Mouse (Mus musculus) frontal cortex, postnatal 14 days (tissue): Measurements from ENCODE around the gene Apol6.

ENCODE experiments used
- DNase-seq, 2 experiments: peaks; one replicate each; pipeline ENCODE4 v3.0.0; 2022; ENCODE audit warnings: low spot score in 2 of 2

The Apol6 gene

DNA sequence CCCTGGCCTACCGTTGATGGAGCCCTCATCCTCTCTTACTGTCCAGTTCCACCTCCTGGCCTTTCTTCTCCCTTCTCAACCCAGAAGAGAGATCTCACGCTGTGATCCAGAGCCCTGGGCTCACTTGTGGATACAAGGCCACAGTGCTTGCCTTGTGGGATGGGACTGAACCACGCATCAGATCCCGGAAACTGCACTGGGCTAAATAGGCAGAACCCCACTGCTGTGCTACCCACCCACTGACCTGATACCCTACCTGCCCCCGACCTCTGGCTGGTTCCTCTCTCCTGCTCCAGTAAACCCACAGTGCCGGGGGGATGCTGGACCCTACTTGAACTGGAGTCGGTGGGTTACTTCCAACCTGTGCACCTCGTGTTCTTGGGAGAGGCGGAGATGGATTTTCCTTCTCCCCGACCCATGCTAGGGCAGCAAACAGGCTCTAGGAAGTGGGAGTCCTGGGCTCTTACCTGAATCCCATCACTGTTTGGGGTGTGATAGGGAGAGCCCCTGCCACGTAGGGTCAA is 26.3 kb downstream of the Apol6 start:
- DNase-seq = no peak

DNA sequence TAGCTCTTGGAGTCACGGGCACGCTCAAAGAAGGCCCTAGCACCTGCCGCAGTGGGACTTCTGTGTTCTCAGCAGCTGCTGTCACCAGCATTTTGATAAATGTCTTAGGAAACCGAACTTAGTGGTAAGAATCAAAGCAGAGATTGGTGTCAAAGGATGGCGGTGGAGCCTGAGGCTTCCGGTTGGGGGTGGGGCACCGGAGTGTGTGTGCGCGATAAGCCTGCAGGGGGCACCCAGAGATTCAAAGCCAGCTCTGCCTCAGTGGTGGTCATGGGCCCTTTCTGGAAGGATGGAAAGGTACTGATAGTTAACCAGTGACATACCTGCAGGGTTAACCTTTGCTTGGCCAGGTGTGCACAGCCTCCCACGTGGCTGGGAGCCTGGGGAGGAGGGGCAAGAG is 27.0 kb downstream of the Apol6 start:
- DNase-seq = no peak

DNA sequence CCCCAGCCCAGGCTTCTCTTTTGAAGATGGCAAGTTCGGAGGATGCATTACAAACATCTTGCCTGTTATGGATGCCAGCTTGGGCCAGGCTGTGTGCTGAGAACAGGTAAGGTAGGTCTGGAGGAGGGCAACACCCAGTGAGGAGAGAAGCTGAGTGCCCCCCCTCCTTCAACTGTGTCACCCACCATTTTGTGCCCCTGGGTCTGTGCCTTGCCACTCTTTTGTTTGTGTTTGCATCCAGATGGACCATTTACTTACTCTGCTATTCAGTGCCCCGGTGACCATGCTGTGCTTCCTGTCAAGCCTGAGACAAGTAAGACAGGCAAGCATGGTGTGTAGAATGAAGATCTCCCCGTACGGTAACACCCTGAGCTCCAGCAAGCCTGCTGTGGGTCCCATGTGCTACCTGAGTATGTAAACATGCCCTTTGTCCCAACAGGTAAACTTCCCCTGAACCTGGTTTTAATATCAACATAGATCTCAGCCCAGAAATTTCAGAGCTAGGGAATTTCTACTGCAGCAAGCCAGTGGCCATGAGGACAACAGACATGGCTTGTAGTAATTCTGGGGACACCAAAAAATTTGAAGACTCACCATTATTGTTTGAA is 28.1 kb downstream of the Apol6 start:
- DNase-seq = no peak

DNA sequence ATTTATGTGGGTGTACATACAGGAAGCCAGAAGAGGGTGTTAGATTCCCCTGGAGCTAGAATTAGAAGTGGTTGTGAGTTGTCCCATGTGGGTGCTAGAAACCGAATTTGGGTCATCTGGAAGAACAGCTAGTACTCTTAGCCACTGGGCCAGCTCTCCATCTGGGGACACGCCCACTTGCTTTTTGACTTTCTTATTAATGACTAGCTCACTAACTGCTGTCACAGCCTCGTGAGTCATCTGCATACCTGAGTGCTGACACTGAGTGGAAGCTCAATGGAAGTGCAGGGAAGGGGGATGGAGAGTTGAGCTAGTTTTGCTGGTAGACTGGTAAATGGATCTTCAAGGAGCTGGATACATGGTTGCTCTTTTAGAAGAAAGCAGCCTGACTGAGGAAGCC is 32.0 kb downstream of the Apol6 start:
- no peak for DNase-seq

DNA sequence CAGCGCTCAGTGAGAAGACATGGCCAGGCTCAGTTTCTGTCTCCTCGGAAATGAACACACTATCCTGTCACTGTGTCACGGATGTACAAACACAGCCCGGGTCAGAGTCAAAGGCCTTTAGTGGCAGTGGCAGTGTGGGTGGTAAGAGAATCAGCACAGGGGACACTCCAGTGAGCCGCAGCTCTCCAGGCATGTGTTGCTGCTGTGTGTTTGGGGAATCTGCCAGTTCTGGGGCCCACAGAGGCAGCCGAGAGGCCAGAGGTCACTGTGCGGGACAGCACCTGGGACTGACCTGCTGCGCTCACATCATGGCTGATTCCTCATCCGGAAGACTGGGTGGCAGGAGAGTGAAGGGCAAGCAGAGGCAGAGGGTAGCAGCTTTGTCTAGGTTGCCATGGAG is 33.4 kb downstream of the Apol6 start:
- no peak for DNase-seq

DNA sequence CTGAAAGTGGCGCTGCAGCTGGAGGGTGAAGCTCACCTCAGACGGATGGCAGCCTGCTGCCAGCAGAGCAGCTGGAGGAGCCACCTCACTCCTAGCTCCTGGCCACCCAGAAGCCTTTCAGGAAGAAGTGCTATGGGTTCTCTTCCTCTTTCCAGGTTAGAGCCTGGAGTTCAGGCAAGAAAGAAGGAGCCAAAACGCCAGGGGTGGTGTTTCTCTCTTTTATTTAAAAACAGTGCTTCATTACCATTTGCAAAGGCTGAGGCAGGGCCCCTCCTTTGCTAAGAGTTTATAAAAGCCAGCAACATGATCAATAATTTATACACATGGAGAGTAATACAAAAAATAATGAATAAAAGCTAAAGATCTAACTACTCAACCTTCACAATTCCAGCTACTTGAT is 34.3 kb downstream of the Apol6 start:
- no peak for DNase-seq

DNA sequence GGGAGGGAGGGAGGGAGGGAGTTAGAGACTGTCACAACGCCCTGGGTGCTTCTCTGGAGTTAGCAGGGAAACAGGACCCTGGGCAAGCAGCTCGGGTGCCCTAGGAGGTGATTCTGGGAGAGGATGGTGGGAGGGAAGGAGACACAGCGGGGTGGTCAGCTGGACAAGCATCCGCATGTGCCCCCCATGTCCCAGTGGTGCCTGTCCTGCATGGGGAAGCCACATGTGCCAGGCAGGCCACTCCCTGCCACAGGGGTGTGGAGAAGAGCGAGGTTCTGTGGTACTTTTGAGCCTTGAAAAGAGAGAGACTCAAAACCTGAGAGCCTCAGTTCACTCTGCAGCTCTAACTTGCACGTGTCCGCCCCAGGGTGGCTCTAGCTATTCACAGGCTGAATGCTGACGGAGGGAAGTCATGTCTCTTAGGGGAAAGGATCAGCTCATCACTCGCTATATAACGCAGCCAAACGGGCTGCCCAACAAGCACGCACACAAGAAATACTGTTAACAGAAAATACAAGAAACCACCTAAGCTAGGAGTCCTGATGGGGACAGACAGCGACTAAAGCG is 34.8 kb downstream of the Apol6 start:
- no peak for DNase-seq

DNA sequence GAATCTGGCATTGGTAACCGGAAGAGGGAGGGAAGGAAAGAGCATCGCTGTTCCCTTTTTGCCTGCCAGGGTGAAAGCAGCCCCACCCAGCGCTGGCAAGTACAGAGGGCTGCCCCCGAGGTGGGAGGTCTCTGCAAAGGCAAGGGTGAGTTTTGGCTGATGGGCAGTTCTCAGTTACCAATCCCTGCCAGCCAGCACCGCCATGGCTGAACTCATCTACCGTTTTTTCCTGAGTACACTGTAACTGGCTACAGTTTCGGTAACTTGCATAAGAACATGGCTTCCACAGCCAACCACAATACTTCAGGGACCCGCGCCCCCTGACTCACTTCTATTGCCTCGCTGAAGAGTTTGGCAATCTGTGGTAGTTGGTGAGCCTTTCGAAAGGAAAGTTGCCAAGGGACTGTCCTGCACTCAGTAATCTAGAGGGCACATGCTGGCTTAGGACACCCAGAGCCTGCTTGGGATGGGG is 35.4 kb downstream of the Apol6 start:
- no peak for DNase-seq

DNA sequence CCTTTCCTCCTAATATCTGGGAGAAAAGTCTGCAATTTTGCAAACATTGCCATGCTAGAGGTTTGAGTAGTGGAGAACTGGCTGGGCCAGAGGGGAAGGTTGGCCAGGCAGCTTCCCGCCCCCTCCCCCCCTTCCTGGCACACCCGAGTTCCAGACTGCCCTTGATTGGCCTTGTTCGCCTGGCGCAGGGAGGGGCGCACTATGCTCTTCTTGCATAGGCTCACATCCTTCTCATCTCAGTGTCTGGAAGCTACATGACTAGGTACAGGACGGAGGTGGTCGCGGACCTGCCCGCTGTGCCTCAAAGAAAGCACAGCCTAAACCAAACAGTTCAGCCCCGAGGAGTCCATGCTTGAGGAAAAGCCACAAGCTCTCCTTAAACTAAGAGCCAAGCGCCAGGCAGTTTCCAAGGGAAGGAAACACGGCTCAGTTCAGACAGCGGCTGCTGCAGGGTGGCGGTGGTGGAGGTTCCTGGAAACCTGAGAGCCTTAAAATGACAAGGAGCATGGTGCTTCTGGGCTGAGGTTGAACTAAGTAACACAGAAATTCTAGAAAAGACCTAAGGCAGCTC is 36.2 kb downstream of the Apol6 start:
- no peak for DNase-seq

DNA sequence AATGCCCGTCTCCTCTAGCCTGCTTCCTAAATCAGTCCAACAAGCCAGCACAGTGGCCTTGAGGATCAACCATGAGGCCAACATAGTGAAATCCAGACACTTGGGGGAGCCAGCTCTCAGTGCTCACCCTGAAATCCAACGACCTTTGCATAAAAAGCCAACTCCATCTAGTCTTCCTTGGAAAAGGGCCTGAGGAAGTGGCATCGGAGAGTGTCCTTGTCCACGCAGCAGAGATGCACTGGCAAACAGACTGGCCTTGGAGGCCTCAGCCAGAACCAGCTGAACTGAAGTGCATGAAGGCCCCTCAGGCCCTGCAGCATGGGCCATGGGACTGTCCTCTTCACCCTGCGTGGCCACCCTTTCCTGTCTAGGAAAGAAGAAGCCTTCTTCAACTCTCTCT is 36.9 kb downstream of the Apol6 start:
- DNase-seq = no peak

DNA sequence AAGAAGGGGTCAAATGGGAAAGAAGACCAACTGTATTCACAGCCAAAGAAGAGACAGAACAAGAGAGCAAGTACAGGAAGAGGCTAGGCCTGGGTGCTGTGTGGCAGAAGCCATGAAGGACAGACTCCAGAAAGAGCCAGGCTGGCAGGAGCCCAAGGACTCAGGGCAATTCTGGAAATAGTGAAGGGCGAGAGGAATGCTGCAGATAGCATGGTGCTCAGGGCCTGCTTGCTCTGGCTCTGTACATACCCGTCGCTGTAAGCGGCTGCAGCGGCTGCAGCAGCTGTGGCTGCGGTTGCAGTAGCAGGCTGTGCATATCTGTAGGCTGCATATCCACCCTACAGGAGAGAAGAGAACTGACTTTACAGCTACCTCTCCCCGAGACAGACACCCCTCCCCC is 41.3 kb downstream of the Apol6 start:
- no peak for DNase-seq

DNA sequence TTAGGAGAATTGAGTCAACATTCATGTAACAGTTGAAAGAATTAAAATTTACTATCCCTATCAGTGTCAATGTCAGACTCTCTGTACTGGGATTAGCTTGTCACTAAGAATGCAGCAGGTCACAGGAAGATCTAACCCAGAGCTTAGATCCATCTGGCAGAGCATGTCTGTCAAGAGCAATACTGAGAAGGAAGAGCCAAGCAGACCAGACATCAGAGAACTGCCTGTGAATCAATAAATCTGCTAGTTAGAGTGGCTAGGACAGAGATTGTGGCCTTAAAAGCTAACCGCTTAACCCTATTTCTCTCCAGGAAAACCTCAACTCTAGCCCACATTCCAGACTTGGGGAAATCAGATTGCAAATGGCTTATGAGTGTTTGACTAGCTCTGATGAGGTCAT is 42.0 kb downstream of the Apol6 start:
- no peak for DNase-seq

DNA sequence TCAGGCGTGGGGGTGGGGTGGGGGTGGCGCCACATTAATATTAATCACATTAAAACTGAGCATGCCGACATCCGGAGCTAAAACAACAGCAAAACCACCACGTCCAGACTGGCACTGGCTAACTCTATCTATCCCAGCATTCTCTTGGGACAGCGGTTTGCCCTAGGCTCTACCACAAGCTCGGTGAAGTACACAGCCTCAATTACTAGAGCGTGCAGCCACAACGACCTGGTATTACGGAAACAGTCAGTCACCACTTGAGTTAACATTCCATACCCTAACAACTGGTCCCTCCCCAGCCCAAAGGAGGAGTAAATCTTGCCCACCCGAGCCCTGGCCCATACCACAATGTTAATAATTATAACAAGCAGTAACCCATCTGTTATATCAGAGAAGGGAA is 44.7 kb downstream of the Apol6 start:
- DNase-seq = no peak

DNA sequence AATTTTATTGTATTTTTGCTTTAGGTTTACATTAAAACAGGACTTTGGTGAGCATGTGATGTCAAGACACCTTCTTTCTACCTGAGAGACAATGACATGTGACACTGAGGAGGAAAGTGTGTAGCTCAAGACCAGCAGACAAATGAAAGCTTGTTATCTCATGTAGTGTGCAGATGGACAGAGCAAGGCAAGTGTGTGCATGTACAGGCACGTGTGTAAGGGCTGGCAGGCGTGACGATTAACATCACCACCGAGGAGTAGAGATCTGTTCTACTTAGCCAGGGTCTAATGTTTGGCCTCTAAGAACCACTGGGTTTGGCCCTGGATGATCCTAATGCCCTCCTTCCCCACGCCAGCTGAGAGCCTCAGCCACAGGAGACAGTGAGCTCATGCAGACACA is 46.0 kb downstream of the Apol6 start:
- DNase-seq = no peak

DNA sequence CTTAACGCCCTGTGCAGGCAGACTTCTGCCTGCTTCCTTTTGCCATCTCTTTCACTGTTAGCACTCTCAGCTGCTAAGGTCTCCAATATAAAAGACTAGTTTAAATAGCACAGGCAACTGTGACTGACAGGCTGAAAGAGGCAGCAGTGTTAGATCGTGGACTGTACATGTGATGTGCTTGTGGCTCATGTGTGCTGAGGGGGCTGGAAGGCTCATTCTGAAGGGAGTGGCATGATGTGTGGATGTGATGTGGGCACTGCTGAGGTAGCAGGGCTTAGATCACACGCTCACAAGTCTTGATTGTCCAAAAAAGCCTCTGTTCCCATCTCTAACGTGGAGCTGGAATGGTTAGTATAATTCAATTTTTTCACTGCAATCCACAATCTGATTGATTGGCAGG is 46.9 kb downstream of the Apol6 start:
- no peak for DNase-seq

DNA sequence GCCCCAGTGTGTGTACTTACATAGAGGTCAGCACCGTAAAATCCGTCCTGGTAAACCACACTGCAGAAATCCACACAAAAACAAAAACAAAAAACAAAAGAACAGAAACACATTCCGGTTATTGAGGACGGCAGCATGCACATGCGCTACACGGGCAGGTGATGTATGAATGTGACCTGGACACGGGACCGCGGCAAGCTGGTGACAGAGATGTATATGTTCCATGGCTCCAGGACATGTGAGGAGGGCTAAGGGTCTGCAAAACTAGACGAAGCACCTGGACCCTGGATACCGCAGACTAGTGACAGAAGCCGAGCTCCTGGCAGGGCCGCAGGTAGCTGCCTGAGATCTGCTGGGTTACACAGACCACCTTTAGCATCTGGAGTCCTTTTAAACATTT is 49.9 kb downstream of the Apol6 start:
- DNase-seq = no peak

DNA sequence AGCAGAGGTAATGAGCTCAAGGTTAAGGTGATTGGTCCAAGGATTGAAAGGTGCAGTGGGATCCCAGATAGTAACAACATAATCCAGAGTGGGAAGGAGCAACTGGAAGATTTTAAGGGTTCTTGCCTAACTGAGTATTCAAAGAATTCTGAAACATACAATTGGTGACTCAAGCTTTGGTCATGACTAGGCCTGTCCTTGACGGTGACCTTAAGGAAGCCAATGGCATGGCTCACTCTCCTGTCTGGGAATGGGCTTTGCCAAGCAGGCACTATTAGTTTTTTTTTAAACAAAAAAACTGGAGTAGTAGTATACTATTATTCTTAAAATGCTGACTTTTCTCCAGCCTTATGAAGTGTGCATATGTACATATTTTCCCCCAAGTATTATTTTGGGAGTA is 50.7 kb downstream of the Apol6 start:
- no peak for DNase-seq

DNA sequence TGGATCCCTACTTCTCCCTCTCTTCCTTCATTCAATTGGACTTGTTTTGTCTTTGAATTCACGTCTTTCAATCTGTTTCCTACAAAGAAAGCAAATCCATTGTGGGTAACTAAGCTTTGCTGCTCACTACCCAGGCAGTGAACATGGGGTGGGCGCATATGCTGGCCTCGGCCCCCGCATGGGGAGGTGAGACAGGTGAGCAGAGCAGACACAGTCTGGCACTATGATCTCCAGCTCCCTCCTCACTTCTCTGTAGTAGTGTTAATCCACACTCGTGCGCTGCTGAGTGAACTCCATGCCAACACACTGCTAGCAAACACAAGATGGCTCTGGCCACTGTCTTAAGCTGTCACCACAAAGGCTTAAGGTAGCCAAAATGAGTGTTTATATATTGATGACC is 52.8 kb downstream of the Apol6 start:
- DNase-seq = no peak

DNA sequence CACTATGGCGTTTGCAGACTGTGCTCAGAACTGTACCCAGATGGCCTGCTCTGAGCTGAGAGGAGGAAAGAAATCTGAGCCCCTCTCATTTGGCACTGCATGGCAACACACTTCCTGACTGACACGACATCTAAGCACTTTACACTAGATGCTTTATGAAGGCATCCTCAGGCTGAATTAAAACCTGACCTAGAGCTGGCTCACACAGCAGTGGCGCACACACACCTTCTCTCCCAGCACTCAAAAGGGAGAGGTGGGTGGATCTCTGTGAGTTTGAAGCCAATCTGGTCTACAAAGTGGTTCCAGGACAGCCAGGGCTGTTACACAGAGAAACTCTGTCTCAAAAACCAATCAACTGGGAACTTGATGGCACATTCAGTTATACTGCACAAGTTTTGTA is 55.2 kb downstream of the Apol6 start:
- DNase-seq = no peak

DNA sequence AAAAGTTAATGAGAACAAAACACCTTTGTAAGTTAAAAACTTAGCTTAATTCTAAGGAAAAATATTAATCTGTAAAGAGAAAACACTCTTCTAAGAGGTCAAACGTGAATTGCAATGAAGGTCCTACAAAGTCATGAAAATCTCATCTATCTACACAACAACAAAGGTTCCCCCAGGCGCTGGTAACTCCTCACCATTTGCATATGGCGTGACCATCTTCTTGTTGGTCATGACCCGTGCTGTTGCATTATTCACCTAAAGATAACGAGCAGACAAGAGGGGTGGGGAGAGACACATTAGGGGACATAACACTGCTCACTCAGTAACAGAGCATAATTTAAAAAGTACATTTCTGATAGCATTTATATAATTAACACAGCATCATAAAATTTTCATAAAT is 58.2 kb downstream of the Apol6 start:
- no peak for DNase-seq

DNA sequence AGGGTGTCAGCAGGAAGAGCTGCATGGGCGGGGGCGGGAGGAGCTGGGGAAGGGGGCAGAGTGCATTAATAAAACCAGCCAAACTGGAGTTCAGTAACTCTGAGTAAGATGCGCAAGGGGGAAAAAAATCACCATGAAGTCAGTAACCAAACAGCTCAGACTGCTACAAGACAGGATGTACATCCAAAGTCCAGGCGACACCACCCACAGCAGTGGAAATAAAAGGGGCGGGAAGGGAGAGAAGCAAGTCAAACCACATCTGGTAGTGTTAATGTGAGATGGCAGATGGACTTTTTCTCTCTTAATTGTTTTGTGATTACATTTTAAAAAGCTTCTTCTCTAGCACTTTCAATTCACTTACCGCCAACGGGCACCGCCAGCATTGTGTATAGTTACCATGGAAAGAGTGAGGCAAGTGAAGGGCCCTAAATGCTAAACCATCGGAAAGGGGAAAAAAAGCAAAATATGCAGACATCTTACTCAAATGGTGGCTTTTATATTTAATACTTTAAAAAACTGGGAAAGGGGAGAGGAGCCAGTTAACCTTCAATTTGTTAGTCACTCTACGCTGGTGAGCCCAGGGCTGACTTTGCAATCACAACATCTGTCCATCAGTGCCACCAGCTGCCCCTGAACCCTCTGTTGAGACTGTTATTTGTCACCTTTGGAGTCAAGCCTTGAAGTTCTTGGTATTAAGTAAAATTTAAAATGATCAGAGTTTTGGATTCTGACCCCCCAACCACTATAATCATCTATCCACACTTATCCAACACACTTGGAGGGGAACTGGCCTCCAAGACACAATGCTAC is 60.0 kb downstream of the Apol6 start:
- DNase-seq = no peak

DNA sequence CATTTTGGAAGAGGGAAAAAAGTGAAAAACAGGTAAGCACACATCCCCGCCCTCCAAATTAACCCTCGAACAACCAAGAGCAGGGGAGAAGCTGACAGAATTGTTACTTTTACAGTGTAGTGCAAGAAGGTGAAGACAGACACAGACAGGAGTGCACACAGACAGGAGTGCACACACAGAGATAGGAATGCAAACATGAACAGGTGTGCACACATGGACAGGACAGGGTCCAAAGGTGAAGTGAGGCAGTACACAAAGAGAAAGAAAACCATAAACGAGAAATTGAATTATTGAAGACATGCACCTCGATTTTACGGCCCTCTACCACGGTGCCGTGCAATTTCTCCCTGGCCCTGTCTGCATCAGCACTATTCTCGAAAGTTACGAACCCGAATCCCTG is 60.7 kb downstream of the Apol6 start:
- no peak for DNase-seq
